Mouse (Mus musculus): ENCODE measurements around the gene Sim1.

DNA sequence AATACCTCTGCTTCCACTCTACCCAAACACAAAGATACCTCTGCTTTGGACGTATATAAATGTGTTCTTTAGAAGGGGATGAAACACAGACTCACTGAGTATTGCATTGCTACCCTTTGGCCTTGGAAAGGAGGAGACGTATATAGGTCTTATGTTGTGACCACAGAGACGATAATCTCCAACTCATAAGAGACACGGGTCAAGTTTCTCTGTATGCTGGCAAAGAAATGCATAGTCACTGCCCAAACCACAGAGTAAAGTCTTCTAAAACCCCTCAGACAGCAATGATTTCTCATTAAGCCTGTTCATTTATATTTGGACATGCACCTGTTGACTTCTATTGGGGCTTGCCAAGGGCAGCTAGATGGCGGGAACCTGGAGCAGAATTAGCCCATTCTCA, 17.6 kb upstream of the Sim1 start:
- TF ChIP-seq CTCF (IDR thresholded peaks at IDR 0.05; ENCODE audit: low read depth) = no peak
- no peak for TF ChIP-seq EP300 (IDR thresholded peaks at IDR 0.05; ENCODE audit: low read depth)

Measured in liver, postnatal 0 days (tissue).